Mouse (Mus musculus) ES-Bruce4 (cell line): Measurements from ENCODE around the gene Trpv5.

Source experiments
- CTCF ChIP-seq: IDR thresholded peaks from one replicate; pipeline ENCODE4 v1.8.1; 2011; ENCODE audit warnings: low read depth, low read length
- EP300 ChIP-seq: IDR thresholded peaks from 2 replicates; pipeline ENCODE4 v1.6.1; 2011; ENCODE audit warnings: low read depth, low read length; ENCODE audit not compliant: insufficient read depth
- POLR2A ChIP-seq: IDR thresholded peaks from one replicate; pipeline ENCODE4 v1.8.1; 2011; ENCODE audit warnings: low read length; ENCODE audit not compliant: insufficient read depth

GRCm38 (mm10) chr6:41685596-41685995 is 5.0 kb upstream of the Trpv5 start:
- no peak for TF ChIP-seq CTCF
- TF ChIP-seq POLR2A: no peak
- no peak for TF ChIP-seq EP300
